Mouse (Mus musculus) layer of hippocampus, postnatal 10 days (tissue): ENCODE measurements around the gene Fryl. TPM values are rescaled to one million over a fixed set of nuclear protein-coding genes. Genes with fewer than 3 reads are reported as not detected.

ENCODE experiments used
- DNase-seq, 2 experiments: peaks; one replicate each; pipeline ENCODE4 v3.0.0; 2021; ENCODE audit warnings: low spot score in 2 of 2
- total RNA-seq, 2 experiments: library from RNA; stranded (reverse); gene quantifications; 2 replicates each; pipeline ENCODE4 v1.2.3; 2021

Gene Fryl
- total RNA-seq, 2 experiments from 2014 or later = 66.1 to 71.6 TPM

GRCm38 (mm10) chr5:73223065-73223464, 33.4 kb downstream of the Fryl start:
- no peak for DNase-seq

GRCm38 (mm10) chr5:73222397-73222796, 34.0 kb downstream of the Fryl start:
- peak in 1 of 2 experiments; percentile 39 for DNase-seq

GRCm38 (mm10) chr5:73221826-73222225, 34.6 kb downstream of the Fryl start:
- no peak for DNase-seq

- DNase-seq = no peak
These were observed 36.7 kb downstream of the Fryl start for GRCm38 (mm10) chr5:73219716-73220115.

GRCm38 (mm10) chr5:73218065-73218464, 38.4 kb downstream of the Fryl start:
- no peak for DNase-seq

- DNase-seq = no peak
These were observed 39.3 kb downstream of the Fryl start for GRCm38 (mm10) chr5:73217116-73217515.

GRCm38 (mm10) chr5:73216014-73216413, 40.4 kb downstream of the Fryl start:
- DNase-seq = no peak

GRCm38 (mm10) chr5:73212446-73212845, 44.0 kb downstream of the Fryl start:
- DNase-seq = no peak

- no peak for DNase-seq
These were observed 44.5 kb downstream of the Fryl start for GRCm38 (mm10) chr5:73211961-73212360.

GRCm38 (mm10) chr5:73210971-73211315, 45.5 kb downstream of the Fryl start:
- DNase-seq = no peak

GRCm38 (mm10) chr5:73210127-73210970, 46.1 kb downstream of the Fryl start:
- no peak for DNase-seq

GRCm38 (mm10) chr5:73209201-73210096, 47.0 kb downstream of the Fryl start:
- no peak for DNase-seq

- no peak for DNase-seq
These were observed 47.8 kb downstream of the Fryl start for GRCm38 (mm10) chr5:73208645-73209044.

GRCm38 (mm10) chr5:73206722-73207121, 49.7 kb downstream of the Fryl start:
- no peak for DNase-seq

GRCm38 (mm10) chr5:73205996-73206629, 50.3 kb downstream of the Fryl start:
- DNase-seq = no peak

- no peak for DNase-seq
These were observed 51.4 kb downstream of the Fryl start for GRCm38 (mm10) chr5:73205050-73205449.

- DNase-seq = no peak
These were observed 53.9 kb downstream of the Fryl start for GRCm38 (mm10) chr5:73202498-73202897.

- no peak for DNase-seq
These were observed 54.3 kb downstream of the Fryl start for GRCm38 (mm10) chr5:73202077-73202476.

GRCm38 (mm10) chr5:73200387-73201384, 55.7 kb downstream of the Fryl start:
- no peak for DNase-seq

- no peak for DNase-seq
These were observed 56.8 kb downstream of the Fryl start for GRCm38 (mm10) chr5:73199586-73199985.
